Mouse (Mus musculus): ENCODE results near the gene Slc5a5. TPM values are rescaled to one million over a fixed set of nuclear protein-coding genes. Genes with fewer than 3 reads are reported as not detected.

The Slc5a5 gene
- polyA plus RNA-seq, 1 experiment from 2014 or later, result 1.1 TPM

DNA sequence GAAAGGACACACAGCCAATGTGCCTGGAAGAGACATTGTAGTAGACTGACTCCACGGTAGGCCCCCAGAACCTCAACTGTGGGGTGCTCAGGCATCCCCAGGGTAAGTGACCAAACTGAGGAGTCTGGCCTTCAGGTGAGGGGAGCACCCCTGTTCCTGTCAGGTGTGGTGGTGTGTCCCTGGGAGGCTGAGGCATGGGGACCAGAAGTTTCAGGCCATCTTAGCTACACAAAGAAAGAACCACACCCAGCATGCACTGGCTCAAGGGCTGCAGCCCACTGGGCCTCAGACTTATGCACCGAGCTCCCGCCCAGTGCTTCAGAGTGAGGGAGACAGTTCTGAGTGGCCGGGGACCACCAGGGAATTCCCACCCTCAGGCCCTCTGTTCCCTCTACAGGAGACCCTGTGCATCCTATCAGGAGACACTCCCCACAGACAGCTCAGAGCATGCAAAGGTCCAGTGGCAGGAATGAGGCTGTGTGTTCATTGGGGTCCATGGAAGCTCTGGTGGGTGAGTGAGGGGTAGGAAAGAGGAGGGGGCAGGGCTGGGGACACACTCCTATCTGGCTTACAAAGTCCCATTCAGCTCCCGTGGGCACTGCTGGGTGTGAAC lies 21.3 kb downstream of the Slc5a5 start:
- no peak overlapping the region for H3K9ac ChIP-seq (ENCODE audit: low read length)
- H3K36me3 ChIP-seq (ENCODE audit: control insufficient read depth, insufficient read depth, low read length), result peaks cover 5% of the 10 kb centered on the region; the same call in 1 of the 2 replicates
- no peaks in the 10 kb centered on the region for H3K27me3 ChIP-seq (ENCODE audit: control insufficient read depth, insufficient read depth, low read length)
- DNase-seq (ENCODE audit: low spot score) (no peak), ATAC-seq (ENCODE audit: insufficient read depth, low FRiP score, low TSS enrichment) (no peak)
- 95% methylated on average over 5 of the region's 5 CpGs for WGBS
- H3K9me3 ChIP-seq (ENCODE audit: control insufficient read depth, low read length), result no peaks in the 10 kb centered on the region
- H3K4me3 ChIP-seq (ENCODE audit: low read depth, low read length), result no peak overlapping the region
- no peak overlapping the region for H3K4me2 ChIP-seq (ENCODE audit: low read depth)
- H3K27ac ChIP-seq (ENCODE audit: low read depth, low read length), result no peak overlapping the region
- peaks cover 18% of the 10 kb centered on the region for H3K4me1 ChIP-seq (ENCODE audit: control insufficient read depth, insufficient read depth, low read length)

DNA sequence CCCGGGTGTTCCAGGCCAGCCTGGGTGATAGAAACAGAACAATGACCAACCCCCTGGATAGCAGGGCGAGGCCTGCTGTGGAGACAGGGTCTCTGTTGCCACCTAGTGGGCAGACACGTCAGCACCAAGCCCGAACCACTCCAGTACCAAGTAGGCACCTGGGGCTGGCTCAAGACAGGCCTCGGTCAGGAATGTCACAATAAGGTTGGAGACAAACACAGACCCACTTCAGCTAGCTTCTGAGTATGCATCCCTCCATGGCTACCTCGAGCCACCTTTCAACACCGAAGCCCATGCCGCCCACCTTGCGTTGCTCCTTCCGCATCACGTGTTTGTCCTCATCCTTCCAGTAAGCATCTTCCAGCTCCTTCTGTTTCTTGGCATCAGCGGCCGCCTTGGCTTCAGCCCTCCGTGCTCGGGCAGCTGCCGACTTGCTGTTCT lies 22.9 kb downstream of the Slc5a5 start:
- H3K4me2 ChIP-seq (ENCODE audit: low read depth), result no peak overlapping the region
- DNase-seq (ENCODE audit: low spot score) (peak; percentile 80), ATAC-seq (ENCODE audit: insufficient read depth, low FRiP score, low TSS enrichment) (no peak)
- H3K9me3 ChIP-seq (ENCODE audit: control insufficient read depth, low read length), result no peaks in the 10 kb centered on the region
- no peak overlapping the region for H3K9ac ChIP-seq (ENCODE audit: low read length)
- peak overlapping the region; percentile 55 for H3K27ac ChIP-seq (ENCODE audit: low read depth, low read length)
- peaks cover 24% of the 10 kb centered on the region for H3K4me1 ChIP-seq (ENCODE audit: control insufficient read depth, insufficient read depth, low read length)
- H3K4me3 ChIP-seq (ENCODE audit: low read depth, low read length), result no peak overlapping the region
- H3K36me3 ChIP-seq (ENCODE audit: control insufficient read depth, insufficient read depth, low read length), result peaks cover 5% of the 10 kb centered on the region; the same call in 1 of the 2 replicates
- H3K27me3 ChIP-seq (ENCODE audit: control insufficient read depth, insufficient read depth, low read length), result no peaks in the 10 kb centered on the region
- WGBS, result 50% methylated on average over 16 of the region's 16 CpGs

DNA sequence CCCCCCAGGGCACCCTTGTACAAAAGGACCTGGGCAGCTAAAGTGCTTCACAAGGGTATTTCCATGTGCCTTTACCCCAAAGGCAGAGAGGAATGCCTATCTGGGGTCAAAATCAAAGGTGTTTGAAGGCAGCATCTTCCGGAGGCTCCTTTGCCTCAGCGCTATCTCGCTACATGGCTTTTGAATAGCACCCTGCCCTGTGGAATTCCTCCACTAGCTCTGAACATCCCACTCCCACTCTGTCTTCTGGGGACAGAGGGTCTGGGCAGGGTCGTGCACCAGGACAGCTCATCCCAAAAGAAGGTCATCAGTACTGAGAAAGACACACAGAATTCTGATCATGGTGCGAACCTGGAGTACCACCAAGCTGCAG lies 23.4 kb downstream of the Slc5a5 start:
- no peaks in the 10 kb centered on the region for H3K9me3 ChIP-seq (ENCODE audit: control insufficient read depth, low read length)
- H3K36me3 ChIP-seq (ENCODE audit: control insufficient read depth, insufficient read depth, low read length), result peaks cover 5% of the 10 kb centered on the region; the same call in 1 of the 2 replicates
- peak overlapping the region; percentile 25 for H3K4me2 ChIP-seq (ENCODE audit: low read depth)

GRCm38 (mm10) chr8:70868559-70869198 lies 23.9 kb downstream of the Slc5a5 start:
- Histone ChIP-seq H3K27ac (ENCODE audit: low read depth, low read length) (peak overlapping the region; percentile 55; the same call in 1 of the 2 replicates), H3K4me1 (ENCODE audit: control insufficient read depth, insufficient read depth, low read length) (peaks cover 30% of the 10 kb centered on the region), H3K36me3 (ENCODE audit: control insufficient read depth, insufficient read depth, low read length) (peaks cover 5% of the 10 kb centered on the region; the same call in 1 of the 2 replicates), H3K4me2 (ENCODE audit: low read depth) (peak overlapping the region; percentile 25), H3K9ac (ENCODE audit: low read length) (peak overlapping the region; percentile 30; the same call in 1 of the 2 replicates), H3K27me3 (ENCODE audit: control insufficient read depth, insufficient read depth, low read length) (no peaks in the 10 kb centered on the region), H3K9me3 (ENCODE audit: control insufficient read depth, low read length) (no peaks in the 10 kb centered on the region), H3K4me3 (ENCODE audit: low read depth, low read length) (no peak overlapping the region)
- no peak for ATAC-seq (ENCODE audit: insufficient read depth, low FRiP score, low TSS enrichment)
- 14% methylated on average over 38 of the region's 40 CpGs for WGBS
- DNase-seq (ENCODE audit: low spot score), result peak; percentile 58

More for the DNA sequence above, 23.4 kb downstream of the Slc5a5 start:
- H3K9ac ChIP-seq (ENCODE audit: low read length), result no peak overlapping the region
- no peaks in the 10 kb centered on the region for H3K27me3 ChIP-seq (ENCODE audit: control insufficient read depth, insufficient read depth, low read length)
- no peak for ATAC-seq (ENCODE audit: insufficient read depth, low FRiP score, low TSS enrichment)
- peaks cover 28% of the 10 kb centered on the region for H3K4me1 ChIP-seq (ENCODE audit: control insufficient read depth, insufficient read depth, low read length)
- DNase-seq (ENCODE audit: low spot score), result no peak
- 44% methylated on average over 5 of the region's 5 CpGs for WGBS
- peak overlapping the region; percentile 55 for H3K27ac ChIP-seq (ENCODE audit: low read depth, low read length)
- H3K4me3 ChIP-seq (ENCODE audit: low read depth, low read length), result no peak overlapping the region

DNA sequence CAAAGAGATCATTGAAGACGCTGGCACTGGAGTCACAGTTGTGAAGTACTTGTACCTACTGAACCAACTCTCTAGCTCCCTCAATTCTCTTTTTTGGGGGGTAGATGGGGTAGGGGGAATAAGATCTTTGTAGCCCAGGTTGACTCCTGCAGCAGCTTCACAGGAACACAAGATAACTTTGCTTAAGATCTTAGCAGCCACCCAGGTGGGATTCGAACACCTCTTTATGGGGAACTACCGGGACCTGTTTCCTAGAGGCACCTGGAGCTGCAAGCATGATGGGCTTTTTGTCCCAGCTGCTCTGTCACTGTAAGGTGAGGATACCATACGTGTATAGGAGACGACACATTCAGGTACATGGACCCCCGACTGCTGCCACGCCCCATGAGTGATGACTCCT lies 26.0 kb downstream of the Slc5a5 start:
- no peak for ATAC-seq (ENCODE audit: insufficient read depth, low FRiP score, low TSS enrichment)
- Histone ChIP-seq H3K9ac (ENCODE audit: low read length) (no peak overlapping the region), H3K4me2 (ENCODE audit: low read depth) (no peak overlapping the region), H3K36me3 (ENCODE audit: control insufficient read depth, insufficient read depth, low read length) (peaks cover 5% of the 10 kb centered on the region; the same call in 1 of the 2 replicates), H3K4me3 (ENCODE audit: low read depth, low read length) (no peak overlapping the region), H3K4me1 (ENCODE audit: control insufficient read depth, insufficient read depth, low read length) (peaks cover 40% of the 10 kb centered on the region), H3K27me3 (ENCODE audit: control insufficient read depth, insufficient read depth, low read length) (peaks cover 13% of the 10 kb centered on the region), H3K9me3 (ENCODE audit: control insufficient read depth, low read length) (no peaks in the 10 kb centered on the region), H3K27ac (ENCODE audit: low read depth, low read length) (no peak overlapping the region; the same call in 1 of the 2 replicates)
- WGBS, result 83% methylated on average over 7 of the region's 7 CpGs
- DNase-seq (ENCODE audit: low spot score), result no peak

DNA sequence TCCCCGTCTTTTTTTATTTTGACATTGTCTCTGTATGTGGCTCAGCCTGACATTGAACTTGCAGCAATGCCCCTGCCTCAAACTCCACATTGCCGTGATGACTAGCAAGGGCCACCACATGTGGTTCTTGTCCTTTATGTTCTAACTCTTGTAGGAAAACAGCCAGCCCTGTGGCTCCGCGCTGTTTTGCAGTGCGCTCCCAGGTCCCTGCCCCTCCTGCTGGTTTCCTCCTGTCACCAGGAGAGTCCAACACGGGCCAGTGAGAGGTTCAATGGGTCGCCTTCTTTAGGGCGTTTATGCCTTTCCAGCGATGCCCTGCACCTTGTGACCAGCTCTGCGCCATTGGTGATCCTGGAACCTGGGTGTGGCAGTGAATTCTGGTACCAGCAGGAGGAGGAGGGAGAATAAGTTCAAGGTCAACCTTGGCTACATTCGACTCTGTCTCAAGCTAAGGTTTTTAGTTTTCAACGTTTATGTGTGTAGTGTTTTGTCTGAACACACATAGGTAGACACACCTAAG lies 26.5 kb downstream of the Slc5a5 start:
- Histone ChIP-seq H3K4me2 (ENCODE audit: low read depth) (peak overlapping the region; percentile 96), H3K4me3 (ENCODE audit: low read depth, low read length) (peak overlapping the region; percentile 56), H3K9me3 (ENCODE audit: control insufficient read depth, low read length) (no peaks in the 10 kb centered on the region), H3K27me3 (ENCODE audit: control insufficient read depth, insufficient read depth, low read length) (peaks cover 17% of the 10 kb centered on the region), H3K4me1 (ENCODE audit: control insufficient read depth, insufficient read depth, low read length) (peaks cover 40% of the 10 kb centered on the region), H3K27ac (ENCODE audit: low read depth, low read length) (peak overlapping the region; percentile 87), H3K9ac (ENCODE audit: low read length) (peak overlapping the region; percentile 58), H3K36me3 (ENCODE audit: control insufficient read depth, insufficient read depth, low read length) (peaks cover 5% of the 10 kb centered on the region; the same call in 1 of the 2 replicates)
- WGBS, result 8% methylated on average over 12 of the region's 12 CpGs
- no peak for DNase-seq (ENCODE audit: low spot score)
- ATAC-seq (ENCODE audit: insufficient read depth, low FRiP score, low TSS enrichment), result peak; percentile 5

DNA sequence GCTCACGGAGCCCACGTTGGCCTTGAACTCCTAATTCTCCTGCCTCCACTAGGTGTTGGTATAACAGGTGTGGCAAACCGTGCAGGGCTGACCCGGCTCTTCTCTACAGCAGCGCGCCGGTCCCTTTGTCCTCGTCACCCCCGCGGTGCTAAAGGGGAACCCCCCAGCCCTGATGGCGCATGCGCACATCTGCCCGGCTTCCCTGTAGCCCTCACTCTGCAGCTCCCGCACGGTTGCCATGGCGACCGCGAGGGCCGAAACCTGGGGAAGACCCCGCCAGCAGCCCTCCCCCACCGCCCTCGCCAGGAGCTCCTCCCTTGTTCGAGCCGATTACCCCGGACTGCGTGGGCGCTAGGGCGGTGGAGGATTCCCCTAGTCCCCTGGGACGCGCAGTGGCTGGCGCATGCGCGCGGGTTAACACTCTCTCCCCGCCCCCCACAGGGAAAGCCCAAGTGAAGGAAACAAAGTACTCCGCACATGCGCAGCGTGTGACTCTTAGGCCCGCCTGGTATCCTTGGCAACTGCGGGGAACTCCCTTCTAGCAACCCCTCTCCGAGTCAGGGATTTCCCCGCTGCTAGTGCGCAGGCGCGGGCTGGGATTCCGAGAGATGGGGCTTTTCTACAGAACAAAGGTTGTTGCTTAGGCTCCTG lies 27.1 kb downstream of the Slc5a5 start:
- Histone ChIP-seq H3K36me3 (ENCODE audit: control insufficient read depth, insufficient read depth, low read length) (peaks cover 5% of the 10 kb centered on the region; the same call in 1 of the 2 replicates), H3K27me3 (ENCODE audit: control insufficient read depth, insufficient read depth, low read length) (peaks cover 17% of the 10 kb centered on the region), H3K4me3 (ENCODE audit: low read depth, low read length) (peak overlapping the region; percentile 56), H3K4me2 (ENCODE audit: low read depth) (peak overlapping the region; percentile 96), H3K27ac (ENCODE audit: low read depth, low read length) (peak overlapping the region; percentile 87), H3K9ac (ENCODE audit: low read length) (peak overlapping the region; percentile 58), H3K4me1 (ENCODE audit: control insufficient read depth, insufficient read depth, low read length) (peaks cover 40% of the 10 kb centered on the region), H3K9me3 (ENCODE audit: control insufficient read depth, low read length) (no peaks in the 10 kb centered on the region)
- DNase-seq (ENCODE audit: low spot score) (peak; percentile 100), ATAC-seq (ENCODE audit: insufficient read depth, low FRiP score, low TSS enrichment) (peak; percentile 76)
- WGBS, result under 1% methylated on average over 46 of the region's 46 CpGs

DNA sequence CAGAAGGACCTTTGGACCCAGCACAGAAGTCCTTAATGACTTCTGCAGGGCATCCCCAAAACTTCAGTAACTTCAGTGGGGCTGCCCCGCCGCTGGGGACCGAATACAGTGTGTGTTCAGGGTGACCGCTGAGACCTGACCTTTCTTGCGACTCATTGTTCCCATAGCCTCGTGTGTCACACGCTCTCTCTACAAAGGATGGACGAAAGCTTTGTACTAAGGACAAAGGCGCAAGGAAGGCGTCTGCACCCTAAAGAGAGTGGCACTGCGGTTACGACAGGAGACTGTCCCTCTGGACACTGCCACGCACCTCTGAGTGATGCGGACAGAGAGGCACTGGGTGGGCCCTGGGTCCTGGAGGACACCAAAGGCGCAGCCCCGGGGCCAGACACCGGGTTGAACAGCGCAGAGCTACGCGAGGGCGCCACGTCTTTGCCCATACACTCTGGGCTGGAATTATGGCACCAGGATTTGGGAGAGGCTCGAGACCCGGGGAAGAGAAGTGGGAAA lies 27.8 kb downstream of the Slc5a5 start:
- under 1% methylated on average over 24 of the region's 24 CpGs for WGBS
- Histone ChIP-seq H3K36me3 (ENCODE audit: control insufficient read depth, insufficient read depth, low read length) (peaks cover 5% of the 10 kb centered on the region; the same call in 1 of the 2 replicates), H3K9ac (ENCODE audit: low read length) (peak overlapping the region; percentile 58), H3K9me3 (ENCODE audit: control insufficient read depth, low read length) (no peaks in the 10 kb centered on the region), H3K4me3 (ENCODE audit: low read depth, low read length) (peak overlapping the region; percentile 56), H3K4me1 (ENCODE audit: control insufficient read depth, insufficient read depth, low read length) (peaks cover 40% of the 10 kb centered on the region), H3K27me3 (ENCODE audit: control insufficient read depth, insufficient read depth, low read length) (peaks cover 17% of the 10 kb centered on the region), H3K4me2 (ENCODE audit: low read depth) (peak overlapping the region; percentile 96), H3K27ac (ENCODE audit: low read depth, low read length) (peak overlapping the region; percentile 83)
- ATAC-seq (ENCODE audit: insufficient read depth, low FRiP score, low TSS enrichment) (peak; percentile 7), DNase-seq (ENCODE audit: low spot score) (peak; percentile 70)

Data from neural tube, embryonic 11.5 days (tissue).